Mouse (Mus musculus) MEL (cell line): ENCODE measurements around the gene Hmg20b. TPM values are rescaled to one million over a fixed set of nuclear protein-coding genes. Genes with fewer than 3 reads are reported as not detected.

Experiments
- DNase-seq: peaks from one replicate; pipeline ENCODE4 v3.0.0; 2011; ENCODE audit warnings: low read depth, low spot score
- H3K27ac ChIP-seq: 2 replicates; pipeline ENCODE4 v1.5.1; 2012; ENCODE audit warnings: low read depth, mild to moderate bottlenecking, control low read depth, low read length, moderate library complexity; ENCODE audit not compliant: control insufficient read depth
- H3K27me3 ChIP-seq, 2 experiments: fragments of 150-350 bp in 1 of 2; sonication (generic) in 1 of 2; 2 replicates each; pipeline ENCODE4 v1.6.1; 2012; ENCODE audit warnings: low read length in 2 of 2, mild to moderate bottlenecking in 2 of 2, improper control_type of control experiment in 1 of 2, moderate library complexity in 1 of 2; ENCODE audit not compliant: insufficient read depth in 2 of 2, control insufficient read depth in 1 of 2
- H3K36me3 ChIP-seq, 2 experiments: 2 replicates each; pipeline ENCODE4 v1.6.1; 2012 to 2014; ENCODE audit warnings: low read length in 2 of 2, improper control_type of control experiment in 1 of 2, inconsistent platforms in 1 of 2, mild to moderate bottlenecking in 1 of 2; ENCODE audit not compliant: insufficient read depth in 2 of 2, control insufficient read depth in 1 of 2
- H3K4me1 ChIP-seq, 2 experiments: fragments of 150-350 bp in 1 of 2; sonication (generic) in 1 of 2; 2 replicates each; pipeline ENCODE4 v1.6.1; 2012; ENCODE audit warnings: low read length in 2 of 2, improper control_type of control experiment in 1 of 2, mild to moderate bottlenecking in 1 of 2; ENCODE audit not compliant: insufficient read depth in 2 of 2, control insufficient read depth in 1 of 2
- H3K4me3 ChIP-seq, 2 experiments: fragments of 150-350 bp in 1 of 2; sonication (generic) in 1 of 2; 2 replicates each; pipeline ENCODE4 v1.5.1; 2012; ENCODE audit warnings: low read depth in 2 of 2, low read length in 2 of 2, mild to moderate bottlenecking in 2 of 2, moderate library complexity in 2 of 2, control low read depth in 1 of 2, improper control_type of control experiment in 1 of 2; ENCODE audit not compliant: control insufficient read depth in 1 of 2, insufficient read depth in 1 of 2
- H3K79me2 ChIP-seq: 2 replicates; pipeline ENCODE4 v1.6.1; 2012; ENCODE audit warnings: mild to moderate bottlenecking, low read length, moderate library complexity; ENCODE audit not compliant: control insufficient read depth, poor library complexity, insufficient read depth
- H3K9ac ChIP-seq: 2 replicates; pipeline ENCODE4 v1.6.1; 2012; ENCODE audit warnings: low read depth, mild to moderate bottlenecking, control low read depth, low read length, moderate library complexity; ENCODE audit not compliant: control insufficient read depth, poor library complexity, severe bottlenecking
- H3K9me3 ChIP-seq: fragments of 150-350 bp; sonication (generic); replicated peaks from 2 replicates; pipeline ENCODE4 v1.6.1; 2012; ENCODE audit warnings: mild to moderate bottlenecking, low read length, improper control_type of control experiment, moderate library complexity; ENCODE audit not compliant: insufficient read depth
- CTCF ChIP-seq, 3 experiments: IDR thresholded peaks in 2 of 3; conservative IDR thresholded peaks in 1 of 3; 2 replicates each; pipeline ENCODE4 v1.5.1; 2011 to 2012; ENCODE audit warnings: low read length in 3 of 3, low read depth in 2 of 3, mild to moderate bottlenecking in 2 of 3, improper control_type of control experiment in 1 of 3, inconsistent platforms in 1 of 3, mixed read lengths in 1 of 3, moderate library complexity in 1 of 3; ENCODE audit not compliant: control insufficient read depth in 1 of 3, insufficient read depth in 1 of 3, poor library complexity in 1 of 3, severe bottlenecking in 1 of 3
- ELF1 ChIP-seq: IDR thresholded peaks from 2 replicates; pipeline ENCODE4 v1.6.1; 2014; ENCODE audit warnings: low read depth, mild to moderate bottlenecking, inconsistent platforms, low read length, improper control_type of control experiment, moderate library complexity
- HCFC1 ChIP-seq: IDR thresholded peaks from 2 replicates; pipeline ENCODE4 v1.6.1; 2012; ENCODE audit warnings: low read depth, mild to moderate bottlenecking, inconsistent platforms, low read length, improper control_type of control experiment, moderate library complexity
- KAT2A ChIP-seq: conservative IDR thresholded peaks from 2 replicates; pipeline ENCODE4 v1.6.1; 2012; ENCODE audit warnings: low read depth, low read length, improper control_type of control experiment, inconsistent platforms
- MEF2A ChIP-seq: IDR thresholded peaks from 2 replicates; pipeline ENCODE4 v1.6.1; 2014; ENCODE audit warnings: low read depth, mild to moderate bottlenecking, inconsistent platforms, low read length, improper control_type of control experiment; ENCODE audit not compliant: poor library complexity, insufficient replicate concordance, severe bottlenecking; ENCODE audit errors: extremely low read depth
- MYC ChIP-seq: IDR thresholded peaks from 2 replicates; pipeline ENCODE4 v1.6.1; 2011; ENCODE audit warnings: low read depth, mild to moderate bottlenecking, low read length, improper control_type of control experiment, moderate library complexity
- POLR2A ChIP-seq, 2 experiments: IDR thresholded peaks; 2 replicates each; pipeline ENCODE4 v1.6.1; 2011 to 2012; ENCODE audit warnings: low read length in 2 of 2, mild to moderate bottlenecking in 2 of 2, control low read depth in 1 of 2, improper control_type of control experiment in 1 of 2, low read depth in 1 of 2, moderate library complexity in 1 of 2; ENCODE audit not compliant: control insufficient read depth in 1 of 2, insufficient read depth in 1 of 2, poor library complexity in 1 of 2
- RAD21 ChIP-seq: IDR thresholded peaks from 2 replicates; pipeline ENCODE4 v1.6.1; 2011; ENCODE audit warnings: mild to moderate bottlenecking, low read depth, low read length, improper control_type of control experiment
- SIN3A ChIP-seq: IDR thresholded peaks from 2 replicates; pipeline ENCODE4 v1.6.1; 2012; ENCODE audit warnings: low read length, improper control_type of control experiment, inconsistent platforms
- SMC3 ChIP-seq: IDR thresholded peaks from 2 replicates; pipeline ENCODE4 v1.6.1; 2011; ENCODE audit warnings: low read depth, low read length, improper control_type of control experiment
- TAL1 ChIP-seq: IDR thresholded peaks from 2 replicates; pipeline ENCODE4 v1.6.1; 2012; ENCODE audit warnings: mild to moderate bottlenecking, inconsistent platforms, low read length, moderate library complexity, mixed read lengths
- TBP ChIP-seq: IDR thresholded peaks from 2 replicates; pipeline ENCODE4 v1.8.0; 2011; ENCODE audit warnings: low read depth, low read length, improper control_type of control experiment
- UBTF ChIP-seq: IDR thresholded peaks from 2 replicates; pipeline ENCODE4 v1.6.1; 2012; ENCODE audit warnings: low read depth, mild to moderate bottlenecking, inconsistent platforms, low read length, improper control_type of control experiment, moderate library complexity, borderline replicate concordance; ENCODE audit not compliant: insufficient read depth
- ZC3H11A ChIP-seq: IDR thresholded peaks from 2 replicates; pipeline ENCODE4 v1.6.1; 2012; ENCODE audit warnings: low read depth, mild to moderate bottlenecking, inconsistent platforms, low read length, improper control_type of control experiment
- ZMIZ1 ChIP-seq: IDR thresholded peaks from 2 replicates; pipeline ENCODE4 v1.6.1; 2012; ENCODE audit warnings: low read depth, mild to moderate bottlenecking, inconsistent platforms, low read length, improper control_type of control experiment, moderate library complexity
- ZNF384 ChIP-seq: IDR thresholded peaks from 2 replicates; pipeline ENCODE4 v1.6.1; 2012; ENCODE audit warnings: low read depth, mild to moderate bottlenecking, inconsistent platforms, low read length, improper control_type of control experiment
- polyA plus RNA-seq, 2 experiments: library from polyadenylated mRNA; stranded (reverse) in 1 of 2; unstranded in 1 of 2; fragments of >175 nt in 1 of 2; fragments of >200 nt in 1 of 2; gene quantifications; 2 replicates each; pipeline versions ENCODE4 v1.2.1 to v1.2.4; 2012; ENCODE audit warnings: low replicate concordance in 2 of 2, low read depth in 1 of 2; ENCODE audit not compliant: insufficient read length in 2 of 2, insufficient read depth in 1 of 2, missing spikeins in 1 of 2
- total RNA-seq: library from RNA; depleted of rRNA; stranded (reverse); fragments of 300-350 nt; gene quantifications from 2 replicates; pipeline ENCODE4 v1.2.3, GENCODE M21; 2012

Hmg20b gene
- total and polyA plus RNA-seq, 3 experiments = 27.0 to 92.7 TPM; not detected in 1

- Histone ChIP-seq H3K79me2 (no peaks in the 10 kb centered on the region), H3K27me3 (no peaks in the 10 kb centered on the region), H3K4me1 (peaks cover 6 to 14% of the 10 kb centered on the region in 2 experiments; a peak in 3 of 4 replicates), H3K27ac (no peak overlapping the region), H3K36me3 (no peaks in the 10 kb centered on the region), H3K4me3 (no peak overlapping the region), H3K9ac (no peak overlapping the region), H3K9me3 (no peaks in the 10 kb centered on the region)
- DNase-seq = no peak
- TF ChIP-seq MYC (no peak), HCFC1 (no peak), KAT2A (no peak)
These were observed 46.5 kb upstream of the Hmg20b start for GRCm38 (mm10) chr10:81396749-81397148.

GRCm38 (mm10) chr10:81395865-81396264 lies 45.6 kb upstream of the Hmg20b start:
- no peak for TF ChIP-seq UBTF
- TF ChIP-seq TAL1 = no peak
- no peak for TF ChIP-seq ZNF384
- no peak for TF ChIP-seq CTCF (IDR thresholded peaks at IDR 0.05 in 2 of 3, conservative IDR thresholded peaks at IDR 0.05 in 1 of 3; ENCODE audit: control insufficient read depth in 1 of 3, insufficient read depth in 1 of 3, low read depth in 2 of 3, low read length in 3 of 3, poor library complexity in 1 of 3, severe bottlenecking in 1 of 3)
- TF ChIP-seq MEF2A = no peak
- no peak for TF ChIP-seq TBP
- TF ChIP-seq POLR2A (IDR thresholded peaks at IDR 0.05; ENCODE audit: control insufficient read depth in 1 of 2, insufficient read depth in 1 of 2, low read depth in 1 of 2, low read length in 2 of 2, poor library complexity in 1 of 2) = no peak
- TF ChIP-seq ELF1 = no peak
- Histone ChIP-seq H3K4me1 (peaks cover 6 to 14% of the 10 kb centered on the region in 2 experiments; a peak in 3 of 4 replicates), H3K79me2 (no peaks in the 10 kb centered on the region), H3K27ac (no peak overlapping the region), H3K4me3 (no peak overlapping the region), H3K9ac (no peak overlapping the region), H3K9me3 (no peaks in the 10 kb centered on the region), H3K36me3 (no peaks in the 10 kb centered on the region), H3K27me3 (no peaks in the 10 kb centered on the region)
- no peak for DNase-seq

- DNase-seq = peak; percentile 78
- peaks cover 6 to 14% of the 10 kb centered on the region in 2 experiments; a peak in 3 of 4 replicates for H3K4me1 ChIP-seq
- no peaks in the 10 kb centered on the region for H3K9me3 ChIP-seq
- no peak overlapping the region for H3K27ac ChIP-seq
- no peaks in the 10 kb centered on the region for H3K27me3 ChIP-seq
- H3K4me3 ChIP-seq = no peak overlapping the region
- no peaks in the 10 kb centered on the region for H3K79me2 ChIP-seq
- TF ChIP-seq ZMIZ1 (no peak), TBP (no peak), ZC3H11A (peak; percentile 63), CTCF (IDR thresholded peaks at IDR 0.05 in 2 of 3, conservative IDR thresholded peaks at IDR 0.05 in 1 of 3; ENCODE audit: control insufficient read depth in 1 of 3, insufficient read depth in 1 of 3, low read depth in 2 of 3, low read length in 3 of 3, poor library complexity in 1 of 3, severe bottlenecking in 1 of 3) (peak; percentile 91 to 100 (median 93)), SMC3 (peak; percentile 94), SIN3A (peak; percentile 20; the same call in 1 of the 2 replicates), MYC (0 out of 2 replicates have a peak, but pooled peaks have one; percentile 30), RAD21 (peak; percentile 67)
- H3K36me3 ChIP-seq = no peaks in the 10 kb centered on the region
- no peak overlapping the region for H3K9ac ChIP-seq
These were observed 44.8 kb upstream of the Hmg20b start for GRCm38 (mm10) chr10:81395127-81395526.
